ENCODE assay signal across 10 mouse cellular contexts in the genomic region with DNA sequence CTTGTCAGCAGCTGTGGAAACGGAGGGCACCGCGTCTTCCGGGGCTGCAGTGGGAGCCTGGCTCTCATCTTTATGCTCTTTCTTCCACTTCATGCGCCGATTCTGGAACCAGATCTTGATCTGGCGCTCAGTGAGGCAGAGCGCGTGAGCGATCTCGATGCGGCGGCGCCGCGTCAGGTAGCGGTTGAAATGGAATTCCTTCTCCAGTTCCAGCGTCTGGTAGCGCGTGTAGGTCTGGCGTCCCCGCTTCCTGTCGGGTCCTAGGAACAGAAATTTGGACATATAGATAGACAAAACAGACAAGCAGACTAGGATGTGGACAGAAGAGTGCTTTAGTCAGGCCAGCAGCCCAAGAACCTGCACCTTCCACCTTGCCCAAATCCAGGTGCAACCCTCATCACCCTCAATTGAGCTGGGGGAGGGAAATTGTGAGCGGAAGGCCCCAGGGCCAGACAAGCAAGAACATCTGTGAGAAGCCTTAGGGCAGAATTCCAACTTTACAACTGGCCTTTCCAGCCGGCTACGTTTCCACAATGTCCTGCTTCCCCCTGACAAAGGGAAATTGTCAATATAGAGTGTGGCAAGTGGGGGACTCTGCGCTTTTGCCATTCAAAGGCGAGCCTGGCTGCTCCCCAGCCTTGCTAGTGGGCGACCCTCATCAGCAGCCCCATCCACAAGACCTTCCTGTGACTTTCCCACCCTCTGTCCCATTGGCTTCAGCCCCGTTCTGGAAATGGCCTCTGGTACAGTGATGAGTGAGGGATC. TPM values are rescaled to one million over a fixed set of nuclear protein-coding genes. Genes with fewer than 3 reads are reported as not detected.
DNase-seq lines count a peak whose midpoint lies in the region; ATAC-seq and TF ChIP-seq lines count a peak whose summit lies in the region.
"Had no signal": no experiment of that assay in that cellular context is flagged by ENCODE, and none has a peak within 500 bp of the region (broad histone marks: within the 10 kb centered on the region; RNA-seq: fewer than 3 reads in every experiment).

No protein-coding gene starts in this region.

- no peaks in the 10 kb centered on the region for H3K9me3 ChIP-seq in intestine, embryonic 16.5 days (ENCODE audit: control insufficient read depth, low read length)
- no peaks in the 10 kb centered on the region for H3K9me3 ChIP-seq in limb, embryonic 15.5 days
- no peaks in the 10 kb centered on the region for H3K9me3 ChIP-seq in midbrain, embryonic 15.5 days

- no peak overlapping the region for H3K4me3 ChIP-seq in heart, adult 2 months
- peak overlapping the region; percentile 55 for H3K4me3 ChIP-seq in intestine, embryonic 16.5 days (ENCODE audit: low read length)
- peak overlapping the region; percentile 53 for H3K4me3 ChIP-seq in limb, embryonic 15.5 days
- H3K4me3 ChIP-seq in midbrain, embryonic 15.5 days, result no peak overlapping the region

- H3K27me3 ChIP-seq in heart, adult 2 months (ENCODE audit: control insufficient read depth, insufficient read depth, low read length), result peaks cover 50% of the 10 kb centered on the region
- H3K27me3 ChIP-seq in intestine, embryonic 16.5 days (replicated peaks; ENCODE audit: control insufficient read depth, insufficient read depth, low read length), result peaks cover 83% of the 10 kb centered on the region
- peaks cover 35% of the 10 kb centered on the region for H3K27me3 ChIP-seq in limb, embryonic 15.5 days
- H3K27me3 ChIP-seq in midbrain, embryonic 15.5 days (replicated peaks), result peaks cover 98% of the 10 kb centered on the region

- no peak for TF ChIP-seq EP300 in heart, adult 2 months (IDR thresholded peaks at IDR 0.05; ENCODE audit: insufficient read depth, low read depth, low read length)

- no peak overlapping the region for H3K27ac ChIP-seq in heart, adult 2 months
- H3K27ac ChIP-seq in intestine, embryonic 16.5 days (ENCODE audit: low read length), result no peak overlapping the region
- 0 out of 2 replicates have a peak overlapping the region, but pooled peaks have one; percentile 89 for H3K27ac ChIP-seq in limb, embryonic 15.5 days
- no peak overlapping the region for H3K27ac ChIP-seq in midbrain, embryonic 15.5 days

- H3K4me1 ChIP-seq in heart, adult 2 months (ENCODE audit: control insufficient read depth, insufficient read depth, low read length), result no peaks in the 10 kb centered on the region; the same call in 1 of the 2 replicates
- H3K4me1 ChIP-seq in intestine, embryonic 16.5 days (ENCODE audit: control insufficient read depth, insufficient read depth, low read length), result peaks cover 22% of the 10 kb centered on the region
- H3K4me1 ChIP-seq in limb, embryonic 15.5 days, result peaks cover 61% of the 10 kb centered on the region
- peaks cover 16% of the 10 kb centered on the region for H3K4me1 ChIP-seq in midbrain, embryonic 15.5 days

- no peaks in the 10 kb centered on the region for H3K79me2 ChIP-seq in heart, adult 2 months (replicated peaks; ENCODE audit: control insufficient read depth, insufficient read depth, low read length)

- intact Hi-C loops in heart, adult 2 months (cut with DNase I), result loop anchor here (5.0 kb wide), 1 partner anchor 36 kb away; no protein-coding TSS in a partner anchor
- intact Hi-C loops in heart, postnatal 36 days (cut with DNase I), result loop anchor here (5.0 kb wide), 2 partner anchors 834 to 1039 kb away; no protein-coding TSS in a partner anchor

- no peak for ATAC-seq in intestine, embryonic 16.5 days
- ATAC-seq in limb, embryonic 15.5 days (ENCODE audit: insufficient number of reproducible peaks, low FRiP score, low TSS enrichment, low read depth), result no peak
- ATAC-seq in midbrain, embryonic 15.5 days (replicated peaks), result no peak
- ATAC-seq in megakaryocyte progenitor cell, adult 5-6 weeks (replicated peaks; ENCODE audit: poor library complexity), result no peak
- ATAC-seq: forebrain, postnatal 0 days had no signal

- TF ChIP-seq POLR2A in heart, adult 2 months (IDR thresholded peaks at IDR 0.05; ENCODE audit: insufficient read depth, low read depth, low read length), result no peak

- H3K36me3 ChIP-seq in heart, adult 2 months (ENCODE audit: control insufficient read depth, insufficient read depth, low read length), result no peaks in the 10 kb centered on the region
- no peaks in the 10 kb centered on the region for H3K36me3 ChIP-seq in intestine, embryonic 16.5 days (ENCODE audit: control insufficient read depth, insufficient read depth, low read length)
- no peaks in the 10 kb centered on the region for H3K36me3 ChIP-seq in limb, embryonic 15.5 days
- no peaks in the 10 kb centered on the region for H3K36me3 ChIP-seq in midbrain, embryonic 15.5 days (replicated peaks)

- 4% methylated on average over 30 of the region's 30 CpGs for WGBS in heart, adult 2 months
- 7% methylated on average over 30 of the region's 30 CpGs for WGBS in intestine, embryonic 16.5 days
- WGBS in limb, embryonic 15.5 days, result 4% methylated on average over 30 of the region's 30 CpGs
- WGBS in midbrain, embryonic 15.5 days, result 2% methylated on average over 30 of the region's 30 CpGs

- H3K4me2 ChIP-seq in intestine, embryonic 16.5 days (ENCODE audit: low read depth, low read length), result peak overlapping the region; percentile 75
- H3K4me2 ChIP-seq in limb, embryonic 15.5 days, result peak overlapping the region; percentile 83
- H3K4me2 ChIP-seq in midbrain, embryonic 15.5 days, result no peak overlapping the region

- TF ChIP-seq CTCF in heart, adult 2 months (IDR thresholded peaks at IDR 0.05), result no peak

- no peak overlapping the region for H3K9ac ChIP-seq in heart, adult 2 months (ENCODE audit: low read depth, low read length)
- H3K9ac ChIP-seq in intestine, embryonic 16.5 days (ENCODE audit: low read depth, low read length), result peak overlapping the region; percentile 32
- H3K9ac ChIP-seq in limb, embryonic 15.5 days, result peak overlapping the region; percentile 45; the same call in 1 of the 2 replicates
- no peak overlapping the region for H3K9ac ChIP-seq in midbrain, embryonic 15.5 days
- H3K9ac ChIP-seq: forebrain, postnatal 0 days had no signal

- peak; percentile 3 to 27 for DNase-seq in heart, adult 2 months
- DNase-seq in heart, postnatal 36 days, result no peak
- DNase-seq in ES-CJ7 (ENCODE audit: low read depth, low spot score), result peak; percentile 48
- DNase-seq in right cerebral cortex, postnatal 25 days, result no peak
- DNase-seq: cerebellum, adult 8-10 months; forebrain, postnatal 0 days had no signal

RNA-seq across cellular contexts. Expression of a gene that starts 2.8 kb away (rescaled TPM):
- not detected for total RNA-seq in heart, adult 2 months (2021)
- not detected in 2 replicates for polyA plus RNA-seq in heart, adult 2 months (2012; rRNA removed)
- not detected for total RNA-seq in heart, postnatal 36 days (2021)
- polyA plus RNA-seq in intestine, embryonic 16.5 days (2015; fragmentation: Nextera tagmentation; extraction: Ambion mirVana), result not detected in 2 replicates
- 0.70 TPM in 1 of 2 replicates, not detected in the other for polyA plus RNA-seq in limb, embryonic 15.5 days (2015; fragmentation: Nextera tagmentation; extraction: Ambion mirVana)
- not detected in 2 replicates for polyA plus RNA-seq in midbrain, embryonic 15.5 days (2015; fragmentation: Nextera tagmentation; extraction: Ambion mirVana)
- total RNA-seq in megakaryocyte progenitor cell, adult 5-6 weeks (2015), result not detected in 2 replicates
- total RNA-seq in megakaryocyte progenitor cell, adult 5-6 weeks (2017), result 0.84 TPM in 1 of 2 replicates, not detected in the other
- total RNA-seq: forebrain, postnatal 0 days had no signal
- polyA plus RNA-seq: forebrain, postnatal 0 days had no signal

RNA-seq across cellular contexts. Expression of a gene that starts 2.8 kb away (rescaled TPM):
- total RNA-seq in heart, adult 2 months (2021), result under 1 TPM; 0.55 to 0.76 TPM
- polyA plus RNA-seq in heart, adult 2 months (2012; rRNA removed), result 0.53 and 1.3 TPM in 2 replicates
- total RNA-seq in heart, postnatal 36 days (2021), result 1 to 10 TPM in 1 of 2 experiments, under 1 TPM in 1; 0.42 to 1.1 TPM
- 5.2 and 5.9 TPM in 2 replicates for polyA plus RNA-seq in intestine, embryonic 16.5 days (2015; fragmentation: Nextera tagmentation; extraction: Ambion mirVana)
- polyA plus RNA-seq in limb, embryonic 15.5 days (2015; fragmentation: Nextera tagmentation; extraction: Ambion mirVana), result 2.2 and 2.5 TPM in 2 replicates
- not detected in 2 replicates for polyA plus RNA-seq in midbrain, embryonic 15.5 days (2015; fragmentation: Nextera tagmentation; extraction: Ambion mirVana)
- total RNA-seq in megakaryocyte progenitor cell, adult 5-6 weeks (2015), result 0.59 and 2.1 TPM in 2 replicates
- total RNA-seq in megakaryocyte progenitor cell, adult 5-6 weeks (2017), result 0.37 and 0.42 TPM in 2 replicates
- total RNA-seq: forebrain, postnatal 0 days had no signal
- polyA plus RNA-seq: forebrain, postnatal 0 days had no signal

RNA-seq across cellular contexts. Expression of a gene that starts 5.7 kb away (rescaled TPM):
- total RNA-seq in heart, adult 2 months (2021), result under 1 TPM; 0.25 to 0.50 TPM
- polyA plus RNA-seq in heart, adult 2 months (2012; rRNA removed), result 0.26 and 0.31 TPM in 2 replicates
- total RNA-seq in heart, postnatal 36 days (2021), result under 1 TPM; 0.24 to 0.47 TPM
- polyA plus RNA-seq in intestine, embryonic 16.5 days (2015; fragmentation: Nextera tagmentation; extraction: Ambion mirVana), result 6.0 and 8.2 TPM in 2 replicates
- 12.0 and 12.9 TPM in 2 replicates for polyA plus RNA-seq in limb, embryonic 15.5 days (2015; fragmentation: Nextera tagmentation; extraction: Ambion mirVana)
- not detected in 2 replicates for polyA plus RNA-seq in midbrain, embryonic 15.5 days (2015; fragmentation: Nextera tagmentation; extraction: Ambion mirVana)
- 11.4 and 15.7 TPM in 2 replicates for total RNA-seq in megakaryocyte progenitor cell, adult 5-6 weeks (2015)
- 5.5 and 8.2 TPM in 2 replicates for total RNA-seq in megakaryocyte progenitor cell, adult 5-6 weeks (2017)
- total RNA-seq: forebrain, postnatal 0 days had no signal
- polyA plus RNA-seq: forebrain, postnatal 0 days had no signal

RNA-seq across cellular contexts. Expression of a gene that starts 7.4 kb away (rescaled TPM):
- not detected for total RNA-seq in heart, adult 2 months (2021)
- polyA plus RNA-seq in heart, adult 2 months (2012; rRNA removed), result not detected in 2 replicates
- not detected for total RNA-seq in heart, postnatal 36 days (2021)
- polyA plus RNA-seq in intestine, embryonic 16.5 days (2015; fragmentation: Nextera tagmentation; extraction: Ambion mirVana), result 1.2 and 1.4 TPM in 2 replicates
- 0.41 and 1.1 TPM in 2 replicates for polyA plus RNA-seq in limb, embryonic 15.5 days (2015; fragmentation: Nextera tagmentation; extraction: Ambion mirVana)
- polyA plus RNA-seq in midbrain, embryonic 15.5 days (2015; fragmentation: Nextera tagmentation; extraction: Ambion mirVana), result not detected in 2 replicates
- 0.22 TPM in 1 of 2 replicates, not detected in the other for total RNA-seq in megakaryocyte progenitor cell, adult 5-6 weeks (2015)
- not detected in 2 replicates for total RNA-seq in megakaryocyte progenitor cell, adult 5-6 weeks (2017)
- total RNA-seq: forebrain, postnatal 0 days had no signal
- polyA plus RNA-seq: forebrain, postnatal 0 days had no signal

RNA-seq across cellular contexts. Expression of a gene that starts 11.6 kb away (rescaled TPM):
- total RNA-seq in heart, adult 2 months (2021), result under 1 TPM; 0.26 to 0.45 TPM
- 0.94 and 0.96 TPM in 2 replicates for polyA plus RNA-seq in heart, adult 2 months (2012; rRNA removed)
- under 1 TPM; 0.62 to 0.72 TPM for total RNA-seq in heart, postnatal 36 days (2021)
- polyA plus RNA-seq in intestine, embryonic 16.5 days (2015; fragmentation: Nextera tagmentation; extraction: Ambion mirVana), result 15.3 and 15.5 TPM in 2 replicates
- polyA plus RNA-seq in limb, embryonic 15.5 days (2015; fragmentation: Nextera tagmentation; extraction: Ambion mirVana), result 1.7 and 2.1 TPM in 2 replicates
- 0.64 TPM in 1 of 2 replicates, not detected in the other for polyA plus RNA-seq in midbrain, embryonic 15.5 days (2015; fragmentation: Nextera tagmentation; extraction: Ambion mirVana)
- total RNA-seq in megakaryocyte progenitor cell, adult 5-6 weeks (2015), result 2.3 and 3.1 TPM in 2 replicates
- 0.83 and 1.1 TPM in 2 replicates for total RNA-seq in megakaryocyte progenitor cell, adult 5-6 weeks (2017)
- total RNA-seq: forebrain, postnatal 0 days had no signal
- polyA plus RNA-seq: forebrain, postnatal 0 days had no signal

Comparison
In these comparisons a context has a peak if more than half of its experiments do, and no peak if none do; other contexts are left out.
1. DNase-seq: peak in heart, adult 2 months (2 of 2) and ES-CJ7 (single experiment); none in heart, postnatal 36 days (0 of 2) and right cerebral cortex, postnatal 25 days (single experiment).
2. H3K4me3 ChIP-seq: peak in intestine, embryonic 16.5 days (single experiment) and limb, embryonic 15.5 days (single experiment); none in heart, adult 2 months (single experiment) and midbrain, embryonic 15.5 days (single experiment).
3. H3K9ac ChIP-seq: peak in intestine, embryonic 16.5 days (single experiment) and limb, embryonic 15.5 days (single experiment); none in heart, adult 2 months (single experiment) and midbrain, embryonic 15.5 days (single experiment).